Mouse (Mus musculus) heart, adult 11 months (tissue): Measurements from ENCODE around the gene Aacs.
A peak's percentile ranks its signal among the peaks of the same experiment; 100 is the strongest.
"Not testable (repeated sequence)": the region's sequence is repeated elsewhere in the genome, so short reads cannot be mapped to it uniquely, and the experiment has no call there.

Experiments used
- DNase-seq: peaks from one replicate; pipeline ENCODE4 v3.0.0; 2022

Aacs gene

GRCm38 (mm10) chr5:125466483-125466882 is 9.1 kb upstream of the Aacs start:
- no peak for DNase-seq

GRCm38 (mm10) chr5:125467261-125467660 is 8.4 kb upstream of the Aacs start:
- no peak for DNase-seq

GRCm38 (mm10) chr5:125470713-125471112 is 4.9 kb upstream of the Aacs start:
- DNase-seq, result peak; percentile 80

- DNase-seq, result peak; percentile 83
These were observed 2.7 kb upstream of the Aacs start for GRCm38 (mm10) chr5:125472796-125473475.

GRCm38 (mm10) chr5:125475030-125475429 is 584 bp upstream of the Aacs start:
- no peak for DNase-seq

GRCm38 (mm10) chr5:125476286-125476625 is 642 bp downstream of the Aacs start:
- no peak for DNase-seq

- peak; percentile 89 for DNase-seq
These were observed 1.2 kb downstream of the Aacs start for GRCm38 (mm10) chr5:125476799-125477198.

GRCm38 (mm10) chr5:125477533-125477932 is 1.9 kb downstream of the Aacs start:
- peak; percentile 84 for DNase-seq

- no peak for DNase-seq
These were observed 2.4 kb downstream of the Aacs start for GRCm38 (mm10) chr5:125478037-125478436.

- DNase-seq, result no peak
These were observed 3.8 kb downstream of the Aacs start for GRCm38 (mm10) chr5:125479376-125479775.

GRCm38 (mm10) chr5:125480434-125481231 is 5.0 kb downstream of the Aacs start:
- DNase-seq, result no peak

GRCm38 (mm10) chr5:125482474-125482873 is 6.9 kb downstream of the Aacs start:
- DNase-seq, result no peak

- DNase-seq, result peak; percentile 87
These were observed 8.3 kb downstream of the Aacs start for GRCm38 (mm10) chr5:125483712-125484611.

GRCm38 (mm10) chr5:125485031-125485778 is 9.6 kb downstream of the Aacs start:
- peak; percentile 88 for DNase-seq

- DNase-seq, result no peak
These were observed 10.5 kb downstream of the Aacs start for GRCm38 (mm10) chr5:125486088-125486487.

- peak; percentile 82 for DNase-seq
These were observed 11.9 kb downstream of the Aacs start for GRCm38 (mm10) chr5:125487375-125488115.

- DNase-seq, result peak; percentile 86
These were observed 12.5 kb downstream of the Aacs start for GRCm38 (mm10) chr5:125488116-125488455.

GRCm38 (mm10) chr5:125488953-125489352 is 13.3 kb downstream of the Aacs start:
- DNase-seq, result not testable (repeated sequence)

GRCm38 (mm10) chr5:125491107-125491506 is 15.5 kb downstream of the Aacs start:
- DNase-seq, result peak; percentile 98

- no peak for DNase-seq
These were observed 16.9 kb downstream of the Aacs start for GRCm38 (mm10) chr5:125492379-125493092.

GRCm38 (mm10) chr5:125493093-125493423 is 17.4 kb downstream of the Aacs start:
- no peak for DNase-seq
